Mouse (Mus musculus): Measurements from ENCODE around the gene Gm10300.

The Gm10300 gene

DNA sequence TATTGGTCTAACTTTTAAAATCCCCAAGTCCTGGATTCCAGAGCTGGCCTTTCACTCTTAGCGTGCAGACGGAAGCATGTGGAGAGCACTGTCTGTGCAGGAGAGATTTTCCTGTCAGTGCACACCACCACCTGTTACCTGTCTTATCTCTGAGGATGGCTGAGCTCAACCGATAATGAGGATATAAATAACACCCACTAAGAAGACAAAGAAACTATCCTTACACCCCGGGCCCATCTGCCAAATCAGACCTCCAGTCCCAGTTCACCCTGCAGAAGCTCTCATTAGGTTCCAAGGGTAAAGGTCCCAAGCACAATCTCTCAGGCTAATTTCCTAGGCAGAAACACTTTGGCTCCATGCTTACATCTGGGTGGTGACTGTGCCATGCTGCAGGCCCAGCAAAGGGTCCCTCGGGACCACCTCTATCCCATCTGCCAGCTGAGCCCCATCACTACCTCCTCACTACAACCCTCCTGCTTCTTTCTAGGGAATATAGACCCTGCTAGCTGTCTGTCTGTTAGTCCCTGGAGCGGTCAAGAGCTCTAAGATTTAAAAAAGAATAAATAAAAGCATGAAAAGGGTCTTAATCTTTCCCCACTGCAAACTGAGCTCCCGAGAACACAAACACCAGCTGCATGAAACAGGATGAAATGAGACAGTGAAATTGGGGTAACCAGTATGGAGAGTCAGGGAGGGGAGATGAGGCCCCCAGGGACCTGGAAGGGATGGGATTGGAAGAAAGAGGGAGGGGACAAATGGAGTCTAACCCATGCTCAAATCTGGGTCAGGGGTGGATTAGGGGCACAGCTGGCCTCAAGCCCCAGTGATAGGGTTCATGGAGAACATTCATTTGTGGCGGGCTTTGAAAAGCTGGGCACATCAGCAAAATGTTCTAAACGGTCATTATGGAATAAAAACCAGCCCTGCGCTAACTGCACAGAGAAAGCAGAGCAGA, 22.9 kb upstream of the Gm10300 start:
- DNase-seq (ENCODE audit: low spot score), result no peak

DNA sequence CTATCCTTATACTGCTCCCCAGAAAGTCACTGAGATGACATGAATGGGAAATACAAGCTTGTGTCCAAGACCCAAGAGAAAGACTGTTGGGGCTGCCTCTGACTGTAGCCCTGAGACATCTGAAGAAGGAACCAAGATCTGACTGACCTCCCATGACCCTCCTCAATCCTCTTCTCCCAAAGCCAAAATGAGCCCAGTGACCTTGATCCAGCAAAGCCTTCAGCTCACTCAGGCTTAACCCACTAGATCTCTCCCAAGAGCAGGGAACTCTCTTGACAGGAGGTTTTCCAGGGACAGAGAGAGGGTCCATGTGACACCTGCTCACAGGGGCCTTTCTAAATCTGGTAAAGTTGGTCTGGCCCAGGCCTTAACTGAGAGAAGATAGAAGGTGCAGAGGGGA, 17.2 kb upstream of the Gm10300 start:
- no peak for DNase-seq (ENCODE audit: low spot score)

GRCm38 (mm10) chr4:132059541-132059940, 15.0 kb upstream of the Gm10300 start:
- no peak for DNase-seq (ENCODE audit: low spot score)

GRCm38 (mm10) chr4:132060040-132060832, 14.3 kb upstream of the Gm10300 start:
- no peak for DNase-seq (ENCODE audit: low spot score)

- no peak for DNase-seq (ENCODE audit: low spot score)
These were observed 12.2 kb upstream of the Gm10300 start for GRCm38 (mm10) chr4:132062289-132062688.

- no peak for DNase-seq (ENCODE audit: low spot score)
These were observed 11.3 kb upstream of the Gm10300 start for GRCm38 (mm10) chr4:132062934-132063884.

DNA sequence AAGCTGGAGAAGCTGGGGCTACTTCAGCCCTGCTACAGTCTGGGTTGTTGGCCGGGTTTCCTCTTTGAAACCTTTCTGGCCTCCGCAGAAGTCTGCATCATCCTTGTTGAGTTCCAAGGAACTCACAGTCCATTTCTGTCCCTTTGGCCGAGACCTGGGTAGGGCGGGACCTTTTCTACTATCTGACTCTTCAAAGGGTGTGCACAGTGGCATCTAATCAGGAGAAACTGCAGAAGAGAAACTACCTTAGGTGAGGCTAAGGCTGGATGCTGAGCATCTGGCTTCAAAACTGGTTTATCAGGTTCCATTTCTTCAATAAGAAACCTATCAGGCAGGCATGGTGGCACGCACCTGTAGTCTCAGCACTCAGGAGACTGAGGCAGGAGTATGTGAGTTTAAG, 9.9 kb upstream of the Gm10300 start:
- no peak for DNase-seq (ENCODE audit: low spot score)

- DNase-seq (ENCODE audit: low spot score), result no peak
These were observed 8.9 kb upstream of the Gm10300 start for GRCm38 (mm10) chr4:132065578-132065977.

DNA sequence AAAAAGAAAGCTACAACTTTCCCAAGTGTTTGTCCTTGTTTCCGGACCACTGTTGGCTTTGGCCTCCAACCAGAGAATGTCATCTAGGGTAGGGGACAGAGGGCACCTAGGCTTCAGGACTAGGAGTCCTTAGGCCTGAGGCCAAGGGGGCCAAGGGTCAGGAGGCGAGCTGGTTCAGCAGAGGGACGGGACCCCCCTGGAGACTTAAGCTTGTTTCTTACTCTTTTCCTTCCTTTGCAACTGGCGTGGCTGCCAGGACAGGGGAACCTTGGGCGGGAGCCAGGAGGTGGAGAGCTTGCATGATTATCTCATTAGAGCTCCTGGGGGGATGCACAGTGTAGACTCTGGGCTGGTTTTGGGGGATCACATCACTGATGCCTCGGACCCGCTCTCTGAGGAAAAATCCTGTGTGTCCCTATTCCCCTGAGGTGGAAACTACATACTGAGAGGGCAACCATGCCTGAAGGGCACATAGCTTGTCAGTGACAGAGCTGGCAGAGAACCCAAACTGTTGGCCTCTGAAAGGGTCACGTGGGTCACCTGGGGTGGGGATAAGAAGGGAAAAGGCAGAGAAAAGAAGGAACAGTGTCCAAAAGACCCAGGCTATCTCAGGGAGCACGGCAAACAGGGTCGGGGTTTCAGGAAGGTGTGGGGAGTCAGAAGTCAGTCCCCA, 8.3 kb upstream of the Gm10300 start:
- DNase-seq (ENCODE audit: low spot score), result no peak

- no peak for DNase-seq (ENCODE audit: low spot score)
These were observed 7.2 kb upstream of the Gm10300 start for GRCm38 (mm10) chr4:132067112-132067937.

GRCm38 (mm10) chr4:132067938-132068235, 6.6 kb upstream of the Gm10300 start:
- DNase-seq (ENCODE audit: low spot score), result no peak

GRCm38 (mm10) chr4:132071674-132072073, 2.8 kb upstream of the Gm10300 start:
- no peak for DNase-seq (ENCODE audit: low spot score)

DNA sequence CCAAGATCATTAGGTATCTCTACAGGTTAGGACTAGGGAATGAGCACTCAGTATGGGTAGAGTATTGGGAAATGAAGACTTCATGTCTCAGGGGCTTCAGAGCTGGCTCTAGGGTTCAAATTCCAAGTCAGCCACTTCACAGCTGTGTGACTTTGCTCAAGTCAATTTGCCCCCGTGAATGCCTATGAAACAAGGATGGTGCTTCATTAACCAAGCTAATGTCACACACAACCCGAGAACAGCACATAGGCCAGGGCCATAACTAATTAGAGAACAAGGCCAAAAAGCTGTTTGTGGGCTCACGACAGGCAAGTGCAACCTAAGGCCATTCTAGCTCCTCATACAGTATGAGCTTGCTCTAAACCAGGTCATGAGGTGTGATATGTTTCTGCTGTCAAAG, 2.3 kb upstream of the Gm10300 start:
- DNase-seq (ENCODE audit: low spot score), result no peak

DNA sequence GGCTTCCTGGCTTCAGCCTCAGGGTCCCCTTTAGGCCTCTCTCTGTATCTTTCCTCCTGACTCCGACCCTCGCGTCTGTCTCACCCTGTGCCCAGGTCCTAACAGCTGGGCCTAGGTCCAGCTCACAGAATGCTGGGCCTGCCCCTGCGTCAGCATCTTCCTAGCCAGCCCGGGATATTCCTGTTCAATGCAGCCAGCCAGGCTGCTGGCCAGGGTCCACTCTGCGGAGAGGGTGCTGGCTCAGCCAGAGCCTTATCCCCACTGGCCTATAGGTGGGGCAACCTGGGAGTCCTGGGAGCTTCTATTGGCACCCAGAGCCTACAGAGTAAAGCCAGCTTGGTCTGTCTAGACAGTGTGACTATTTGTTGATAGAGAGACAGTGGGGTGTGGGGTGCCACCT, 1.6 kb upstream of the Gm10300 start:
- no peak for DNase-seq (ENCODE audit: low spot score)

GRCm38 (mm10) chr4:132074933-132075769, 654 bp downstream of the Gm10300 start, which contains the start of gene Epb41:
Gene Epb41 (minus strand): TSS chr4:132075321.
- peak; percentile 99 for DNase-seq (ENCODE audit: low spot score)

GRCm38 (mm10) chr4:132075796-132076195, 1.3 kb downstream of the Gm10300 start:
- peak; percentile 39 for DNase-seq (ENCODE audit: low spot score)

DNA sequence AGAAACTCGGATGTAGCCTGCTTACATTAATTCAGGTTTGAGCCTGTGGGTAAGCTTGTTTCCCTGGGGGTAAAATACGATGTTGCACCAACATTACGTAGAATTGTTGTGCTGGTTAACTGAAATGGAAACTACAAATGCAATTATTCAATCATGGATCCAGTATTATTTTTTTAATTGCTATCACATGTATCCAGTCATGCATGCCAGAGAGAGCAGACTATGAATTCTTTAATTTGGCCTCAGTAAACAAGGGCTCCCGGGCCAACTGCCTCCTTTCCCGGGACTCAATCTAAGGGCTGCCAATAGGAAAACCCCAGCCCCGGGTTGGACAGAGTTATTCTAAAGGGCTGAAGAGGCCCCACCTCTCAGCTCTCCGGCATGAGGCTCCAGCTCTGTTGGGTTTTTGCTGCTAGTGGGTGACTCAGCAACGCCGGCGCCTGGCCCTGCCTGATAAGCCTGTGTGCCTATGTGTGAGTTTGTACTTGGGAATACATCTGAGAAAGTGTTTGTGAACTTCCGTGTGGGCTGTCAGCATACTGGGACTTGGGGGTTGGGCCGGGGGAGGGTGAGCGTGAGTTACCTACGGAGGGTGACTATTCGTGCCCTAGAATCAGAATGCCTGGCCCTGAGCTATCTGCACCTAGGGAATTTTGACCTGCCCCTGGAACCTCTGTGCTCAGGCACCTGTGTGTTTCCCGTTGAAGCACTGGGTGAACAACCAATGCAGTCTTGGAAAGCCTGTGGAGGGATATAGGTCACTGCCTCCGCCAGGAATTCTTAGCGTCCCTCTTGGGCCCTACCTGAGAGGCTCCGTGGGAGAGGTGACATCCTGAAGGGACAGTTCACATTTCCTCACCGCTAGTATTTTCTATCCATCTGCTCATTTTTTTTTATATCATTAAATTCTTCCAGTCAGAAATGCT, 2.2 kb downstream of the Gm10300 start:
- DNase-seq (ENCODE audit: low spot score), result peak; percentile 93

DNA sequence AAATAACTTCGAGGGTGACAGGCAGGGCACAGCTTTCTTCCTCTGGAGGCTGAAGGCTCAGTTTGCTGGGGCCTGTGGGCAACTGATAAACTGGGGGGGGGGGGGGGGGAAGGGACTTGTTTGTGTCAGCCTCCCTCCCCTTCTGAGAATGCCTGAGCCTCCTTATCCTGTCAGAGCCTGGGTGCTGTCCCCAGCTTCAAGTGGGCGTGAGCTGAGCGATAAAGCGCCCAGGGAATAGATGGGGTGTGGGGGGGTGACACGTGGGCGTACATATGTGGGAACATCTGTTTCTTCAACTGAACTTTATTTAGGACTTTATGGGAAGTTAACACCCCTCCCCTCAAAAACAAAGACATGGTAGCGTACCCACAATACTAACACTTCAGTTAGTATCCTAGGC, 2.9 kb downstream of the Gm10300 start:
- peak; percentile 50 for DNase-seq (ENCODE audit: low spot score)

All from MN1 (cell line).